Mouse (Mus musculus) right cerebral cortex, postnatal 36 days (tissue): ENCODE measurements around the gene Cirbp.

ENCODE experiments used
- DNase-seq, 2 experiments: peaks; one replicate each; pipeline ENCODE4 v3.0.0; 2022; ENCODE audit warnings: low spot score in 2 of 2, mixed read lengths in 1 of 2

Gene Cirbp

DNA sequence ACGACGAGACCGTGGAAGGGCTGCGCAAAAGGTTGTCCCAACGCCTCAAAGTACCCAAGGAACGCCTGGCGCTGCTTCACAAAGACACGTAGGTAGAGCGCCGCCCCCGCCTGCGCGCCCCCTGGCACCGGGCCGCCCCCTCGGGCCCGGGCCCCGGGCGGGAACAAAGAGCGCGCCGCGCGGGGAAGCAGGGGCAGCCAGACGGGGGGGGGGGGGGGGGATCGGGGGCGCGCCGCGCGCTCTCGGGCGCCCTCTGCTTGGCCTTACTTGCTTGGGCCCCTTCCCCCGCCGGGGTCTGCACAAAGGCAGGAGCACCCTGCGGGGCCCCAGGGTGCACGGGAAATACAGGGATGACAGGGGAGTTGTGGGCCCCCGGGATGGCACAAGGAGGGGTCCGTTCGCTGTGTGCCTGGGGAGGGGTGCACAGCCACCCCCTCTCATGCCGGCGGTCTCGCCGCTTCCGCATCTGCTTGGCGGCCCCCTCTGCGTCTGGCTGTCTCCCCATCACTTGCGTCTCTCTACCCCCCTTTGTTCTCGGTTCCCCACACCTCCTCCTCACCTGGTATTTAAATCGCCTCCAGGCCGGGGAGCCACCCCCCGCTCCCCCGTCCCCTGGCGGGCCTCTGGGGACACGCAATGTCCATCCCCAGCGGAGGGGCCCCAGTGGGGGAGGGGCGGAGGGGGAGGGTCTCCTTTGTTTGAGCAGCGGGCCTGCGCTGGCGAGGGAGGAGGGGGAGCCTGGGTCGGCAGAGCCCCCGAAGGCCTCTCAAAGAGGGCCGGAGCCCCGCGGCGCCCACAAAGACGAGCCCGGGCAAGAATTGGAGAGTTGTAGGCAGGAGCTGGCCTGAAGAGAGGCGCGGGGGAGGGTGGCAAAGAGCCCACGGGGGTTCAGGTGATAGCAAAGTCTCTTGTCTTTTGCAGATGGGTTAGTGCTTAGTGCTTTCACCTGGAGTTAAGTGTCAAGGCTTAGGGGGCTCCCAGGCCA lies 15.3 kb upstream of the Cirbp start:
- no peak for DNase-seq

- no peak for DNase-seq
These were observed 14.4 kb upstream of the Cirbp start for GRCm38 (mm10) chr10:80151211-80152034.

- DNase-seq, result no peak
These were observed 13.5 kb upstream of the Cirbp start for GRCm38 (mm10) chr10:80152071-80152872.

GRCm38 (mm10) chr10:80152873-80153260 lies 12.9 kb upstream of the Cirbp start:
- DNase-seq, result no peak

DNA sequence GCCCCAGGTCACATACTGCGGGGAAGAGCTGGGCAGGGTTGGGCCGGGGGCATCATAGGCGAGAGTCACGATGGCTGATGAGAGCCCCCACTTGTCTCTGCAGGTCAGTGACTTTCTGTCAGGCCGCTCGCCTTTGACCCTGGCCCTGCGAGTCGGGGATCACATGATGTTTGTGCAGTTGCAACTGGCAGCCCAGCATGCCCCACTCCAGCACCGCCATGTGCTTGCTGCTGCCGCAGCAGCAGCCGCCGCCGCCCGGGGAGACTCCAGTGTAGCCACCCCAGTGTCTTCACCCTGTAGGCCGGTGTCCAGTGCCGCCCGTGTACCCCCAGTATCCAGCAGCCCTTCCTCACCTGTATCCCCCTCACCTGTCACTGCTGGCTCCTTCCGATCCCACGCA lies 12.1 kb upstream of the Cirbp start:
- no peak for DNase-seq

GRCm38 (mm10) chr10:80154384-80154783 lies 11.4 kb upstream of the Cirbp start:
- no peak for DNase-seq

- DNase-seq, result no peak
These were observed 10.5 kb upstream of the Cirbp start for GRCm38 (mm10) chr10:80155277-80155676.

- DNase-seq, result no peak
These were observed 9.6 kb upstream of the Cirbp start for GRCm38 (mm10) chr10:80156002-80156751.

DNA sequence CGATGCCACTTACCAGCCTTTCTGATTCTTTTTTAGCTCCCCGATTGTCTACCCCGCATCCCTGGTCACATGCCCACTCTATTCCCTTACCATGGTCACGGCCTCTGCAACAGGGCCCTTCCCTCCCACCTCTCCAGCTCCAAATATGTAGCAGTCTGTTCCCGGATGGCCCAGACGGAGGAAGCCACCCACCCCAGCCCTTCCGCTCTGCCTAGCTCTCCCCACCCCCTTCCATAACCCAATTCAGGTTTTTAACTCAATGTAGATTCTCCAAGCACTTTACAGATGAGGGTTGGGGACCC lies 9.1 kb upstream of the Cirbp start:
- no peak for DNase-seq

GRCm38 (mm10) chr10:80157141-80157929 lies 8.4 kb upstream of the Cirbp start:
- DNase-seq, result no peak

GRCm38 (mm10) chr10:80158307-80158986 lies 7.3 kb upstream of the Cirbp start:
- DNase-seq, result no peak

- DNase-seq, result no peak
These were observed 6.7 kb upstream of the Cirbp start for GRCm38 (mm10) chr10:80159021-80159560.

DNA sequence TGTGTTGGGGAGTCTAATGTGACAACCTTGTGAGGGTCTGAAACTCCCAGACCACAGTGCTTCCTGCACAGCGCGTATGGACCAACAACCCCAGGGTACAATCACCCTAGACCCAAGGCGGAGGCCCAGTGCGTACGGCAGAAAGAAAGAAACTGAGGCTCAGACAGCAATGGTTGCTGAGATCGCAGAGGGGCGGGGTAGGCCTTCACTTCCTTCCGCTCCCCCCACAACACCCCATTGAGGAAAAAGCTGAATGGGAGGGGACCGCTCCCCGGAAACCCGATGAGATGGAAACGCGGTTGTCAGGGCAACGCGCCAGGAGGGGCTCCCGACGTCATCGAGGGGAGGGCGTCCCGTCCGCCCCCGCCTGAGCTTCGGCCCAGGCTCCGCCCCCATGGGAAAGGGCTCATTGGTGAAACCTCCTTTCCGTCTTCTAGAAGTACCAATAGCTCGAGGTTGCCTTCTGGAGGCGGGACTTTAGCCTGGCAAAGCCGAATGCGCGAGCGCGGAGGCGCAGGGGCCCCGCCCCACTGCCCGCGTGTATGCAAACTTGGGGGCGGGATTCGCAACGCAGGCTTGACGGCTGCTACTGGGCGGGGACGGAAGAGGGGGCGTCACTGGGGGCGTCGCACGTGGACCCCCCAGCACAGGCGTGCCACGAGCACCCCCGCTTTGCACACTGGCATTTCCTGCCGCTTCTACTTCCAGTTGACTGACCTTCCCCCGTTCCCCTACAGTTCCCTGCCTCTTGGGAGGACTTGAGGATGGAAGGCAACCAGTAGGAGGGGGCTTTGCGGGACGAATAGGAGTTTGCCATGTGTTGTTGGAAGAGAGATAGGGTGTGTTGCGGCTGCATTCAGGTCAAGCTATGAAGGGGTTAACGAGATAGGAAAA lies 6.0 kb upstream of the Cirbp start:
- DNase-seq, result peak; percentile 98 to 99

GRCm38 (mm10) chr10:80160455-80161371 lies 5.1 kb upstream of the Cirbp start:
- DNase-seq, result no peak

DNA sequence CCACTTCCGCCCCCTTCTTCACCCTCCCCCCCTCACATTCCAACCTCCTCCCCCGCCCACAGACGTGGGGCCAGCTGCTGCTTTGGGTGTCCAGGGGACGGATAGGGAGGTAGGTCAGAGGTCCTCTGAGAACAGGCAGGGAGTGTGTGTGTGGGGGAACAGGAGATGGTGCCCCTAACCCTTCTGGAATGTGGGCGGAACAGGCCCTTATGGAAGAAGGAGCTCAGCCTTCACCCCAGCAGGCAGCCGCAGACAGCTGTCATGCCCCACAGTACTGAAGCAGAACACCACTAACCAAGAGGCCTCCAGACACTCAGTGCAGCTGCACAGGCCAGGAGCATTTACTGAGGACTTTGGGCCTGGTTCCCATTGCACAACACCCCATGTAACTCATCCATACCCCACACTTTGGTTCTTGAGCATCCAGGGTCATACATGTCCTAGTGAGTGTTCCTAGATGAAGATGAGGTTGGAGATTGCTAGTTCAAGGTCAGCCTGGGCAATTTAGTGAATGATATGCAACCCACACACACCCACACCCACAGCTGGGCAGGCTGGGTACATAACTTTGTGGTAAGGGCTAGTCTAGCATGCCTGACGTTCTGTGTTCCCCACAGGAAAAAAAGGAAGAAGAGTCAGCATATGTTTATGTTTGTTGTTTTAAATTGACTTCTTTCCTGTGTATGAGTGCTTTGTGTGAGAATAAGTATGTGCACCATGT lies 4.1 kb upstream of the Cirbp start:
- no peak for DNase-seq

- no peak for DNase-seq
These were observed 3.6 kb upstream of the Cirbp start for GRCm38 (mm10) chr10:80162243-80162608.
